Mouse (Mus musculus) CD8-positive naive resting alpha-beta T cell, adult 2 months (primary cell): Measurements from ENCODE around the gene Nprl3.
A peak's percentile ranks its signal among the peaks of the same experiment; 100 is the strongest.
"Not testable (repeated sequence)": the region's sequence is repeated elsewhere in the genome, so short reads cannot be mapped to it uniquely, and the experiment has no call there.

ENCODE experiments used
- DNase-seq, 2 experiments: peaks; one replicate each; pipeline ENCODE4 v3.0.0; 2022; ENCODE audit warnings: low read depth in 2 of 2, low spot score in 2 of 2

Gene Nprl3

DNA sequence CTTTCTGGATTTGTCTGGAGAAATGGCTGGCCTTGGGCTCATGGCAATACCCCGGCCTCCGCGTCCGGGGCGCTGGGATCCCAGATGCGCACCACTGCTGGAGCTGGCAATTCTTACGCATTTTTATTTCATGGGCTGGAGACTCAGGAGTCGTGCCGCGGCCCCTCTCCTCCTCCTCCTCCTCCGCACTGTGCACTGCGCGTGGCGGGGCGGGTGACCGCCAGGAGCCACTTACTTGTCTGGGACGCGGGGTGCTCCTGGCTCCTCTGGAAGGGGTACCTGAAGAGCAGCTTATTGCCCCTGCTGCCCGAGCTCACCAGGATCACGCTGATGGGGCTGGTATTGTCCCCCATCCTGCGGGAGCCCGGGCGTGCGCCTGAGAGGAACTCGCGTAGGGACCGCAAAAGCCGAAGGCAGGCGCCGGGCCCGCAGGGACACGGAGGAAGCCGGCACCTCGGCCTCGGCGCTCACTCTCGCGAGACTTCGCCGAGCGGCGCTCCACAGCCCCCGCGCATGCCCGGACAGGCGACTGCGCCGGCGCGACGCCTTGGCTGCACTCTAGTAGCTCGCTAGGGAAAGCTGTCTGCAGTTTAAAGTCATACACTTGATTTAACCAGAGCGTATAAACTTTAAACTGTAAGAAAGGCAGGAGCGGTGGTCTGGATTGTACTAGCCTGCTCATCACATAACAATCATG, at the start of gene Nprl3:
Nprl3 (minus strand) TSS at position 520 of the 697 bp plus-strand sequence.
- DNase-seq: peak; percentile 93 to 94

GRCm38 (mm10) chr11:32316009-32316408, 48.5 kb upstream of the Nprl3 start:
- no peak for DNase-seq

DNA sequence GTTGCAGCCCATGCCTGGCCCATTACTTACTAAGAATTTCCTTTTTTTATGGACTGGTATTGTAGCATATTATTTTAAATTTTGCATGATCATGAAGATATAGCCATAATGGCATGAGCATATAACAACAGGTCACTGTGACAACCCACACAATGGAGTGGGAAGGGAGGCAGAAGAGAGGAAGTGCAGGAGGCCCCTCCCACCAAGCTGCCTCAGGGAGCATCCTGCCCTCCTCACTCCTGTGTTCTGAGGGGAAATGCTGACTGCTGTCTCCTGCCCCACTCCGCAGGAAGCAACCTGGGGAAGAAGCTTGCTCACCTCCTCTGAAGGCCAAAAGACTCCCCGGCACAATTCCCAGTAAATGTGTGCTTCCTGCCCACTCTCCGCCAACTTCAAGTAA, 42.4 kb upstream of the Nprl3 start:
- no peak for DNase-seq

DNA sequence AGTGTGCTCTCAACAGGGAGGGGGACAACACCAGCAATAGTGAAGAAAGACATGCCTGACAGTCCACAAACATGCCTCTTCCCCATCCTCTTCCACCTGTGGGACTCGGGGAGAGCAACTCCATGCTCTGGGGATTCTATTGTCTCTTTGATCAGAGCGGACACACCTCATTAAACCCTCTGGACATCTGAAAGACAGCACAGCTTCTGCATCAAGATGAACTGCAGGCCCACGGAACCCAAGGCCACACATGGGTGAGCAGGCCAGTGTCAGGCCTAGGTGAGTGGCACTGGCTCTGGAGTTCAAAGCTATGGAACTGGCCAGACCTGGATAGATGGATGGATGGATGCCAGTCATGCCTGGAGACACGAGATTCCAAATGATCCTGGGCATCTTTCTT, 41.9 kb upstream of the Nprl3 start:
- DNase-seq: no peak

- no peak for DNase-seq
Measured at GRCm38 (mm10) chr11:32307006-32307405, 39.5 kb upstream of the Nprl3 start.

DNA sequence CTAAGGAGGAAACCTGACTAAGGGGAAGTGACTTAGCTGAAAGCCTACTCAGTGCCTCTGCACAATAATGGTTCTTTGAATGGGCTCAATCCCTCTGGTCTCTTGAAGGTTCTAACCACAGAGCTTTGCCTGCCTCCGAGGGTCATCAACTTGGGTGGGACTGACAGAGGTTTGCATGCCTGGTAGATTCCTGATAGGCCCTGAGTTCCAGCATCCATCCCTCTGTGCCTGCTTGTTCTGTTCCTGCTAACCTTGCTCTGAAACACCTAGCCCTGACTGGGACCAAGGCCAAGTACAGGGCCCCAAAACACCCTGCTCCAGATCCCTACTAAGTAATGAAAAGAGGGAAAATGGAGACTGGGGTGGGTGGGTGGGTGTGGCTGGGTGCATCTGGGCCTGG, 35.9 kb upstream of the Nprl3 start:
- DNase-seq: no peak

DNA sequence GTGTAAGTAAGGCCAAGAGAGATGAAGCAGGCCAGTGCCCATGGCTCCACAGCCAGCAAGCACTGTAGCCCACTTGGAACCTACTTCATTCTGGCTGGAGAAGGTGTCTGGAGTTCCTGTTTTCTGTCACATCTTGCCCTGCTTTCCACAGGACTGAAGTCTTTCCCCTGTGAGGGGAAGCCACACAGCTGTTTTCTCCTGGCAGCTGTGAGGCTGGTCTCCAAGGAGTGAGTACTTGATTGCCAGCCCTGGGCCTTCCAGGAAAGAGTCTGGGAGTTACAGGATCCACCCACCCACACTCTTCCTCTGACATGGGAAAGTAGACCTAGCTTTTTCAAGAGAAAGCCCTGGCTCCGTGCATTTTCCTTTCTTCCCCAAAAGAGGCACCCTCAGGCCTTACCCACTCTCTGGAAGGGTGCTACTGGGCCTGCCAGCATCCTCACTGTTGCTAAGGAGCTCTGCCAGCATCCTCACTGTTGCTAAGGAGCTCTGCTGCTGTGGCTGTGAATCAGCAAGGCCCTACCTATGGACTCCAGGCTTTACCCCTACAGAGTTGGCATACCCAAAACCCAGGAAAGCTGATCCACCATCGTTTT, 35.4 kb upstream of the Nprl3 start:
- DNase-seq: no peak

- DNase-seq: no peak
Measured at GRCm38 (mm10) chr11:32301506-32301905, 34.0 kb upstream of the Nprl3 start.

- DNase-seq: no peak
Measured at GRCm38 (mm10) chr11:32300279-32301267, 33.1 kb upstream of the Nprl3 start.

DNA sequence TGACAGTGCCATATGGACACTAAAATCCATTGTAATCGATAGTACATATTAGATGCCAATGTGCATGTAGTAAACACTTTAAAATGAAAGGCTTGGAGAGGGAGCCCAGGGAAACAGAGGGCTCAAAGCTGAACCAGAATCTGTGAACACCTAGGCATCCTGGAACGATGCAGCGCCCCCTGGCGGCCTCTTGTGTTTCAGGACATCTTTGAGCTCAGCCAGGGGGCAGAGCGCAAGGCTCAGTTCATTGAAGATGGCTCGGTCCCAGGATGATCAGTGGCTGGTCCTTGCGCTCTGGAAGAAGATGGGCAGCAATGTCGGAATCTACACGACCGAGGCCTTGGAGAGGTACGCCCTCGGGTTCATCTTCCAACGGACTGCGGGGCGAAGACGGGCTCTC, 32.4 kb upstream of the Nprl3 start, which contains the start of gene Hbq1a:
Hbq1a (plus strand) TSS at position 205 of the 400 bp plus-strand sequence.
- peak; percentile 22 to 35 for DNase-seq

GRCm38 (mm10) chr11:32298532-32298918, 31.0 kb upstream of the Nprl3 start:
- DNase-seq: no peak

- no peak for DNase-seq
Measured at GRCm38 (mm10) chr11:32297866-32298531, 30.5 kb upstream of the Nprl3 start.

DNA sequence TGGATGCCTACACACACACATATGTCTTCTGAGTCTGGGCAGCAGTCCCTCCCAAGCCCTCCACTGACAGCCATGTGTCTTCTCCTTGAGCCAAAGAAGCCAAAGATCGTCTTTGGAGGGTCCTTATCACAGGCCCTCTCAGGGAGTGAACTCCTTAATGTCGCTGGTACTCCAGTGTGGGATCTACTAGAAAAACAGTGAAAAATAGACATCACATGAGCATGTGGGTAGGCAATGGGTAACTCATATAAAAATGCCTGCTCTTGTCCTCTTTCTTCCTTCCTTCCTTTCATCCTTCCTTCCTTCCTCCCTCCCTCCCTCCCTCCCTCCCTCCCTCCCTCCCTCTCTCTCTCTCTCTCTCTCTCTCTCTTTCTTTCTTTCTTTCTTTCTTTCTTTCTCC, 29.9 kb upstream of the Nprl3 start:
- DNase-seq: not testable (repeated sequence)

GRCm38 (mm10) chr11:32296203-32296602, 28.7 kb upstream of the Nprl3 start, which contains the start of gene Hba-a2:
Gene Hba-a2, plus strand, starts transcription at chr11:32296489.
- not testable (repeated sequence) for DNase-seq

- not testable (repeated sequence) for DNase-seq
Measured at GRCm38 (mm10) chr11:32293479-32293878, 26.0 kb upstream of the Nprl3 start.

DNA sequence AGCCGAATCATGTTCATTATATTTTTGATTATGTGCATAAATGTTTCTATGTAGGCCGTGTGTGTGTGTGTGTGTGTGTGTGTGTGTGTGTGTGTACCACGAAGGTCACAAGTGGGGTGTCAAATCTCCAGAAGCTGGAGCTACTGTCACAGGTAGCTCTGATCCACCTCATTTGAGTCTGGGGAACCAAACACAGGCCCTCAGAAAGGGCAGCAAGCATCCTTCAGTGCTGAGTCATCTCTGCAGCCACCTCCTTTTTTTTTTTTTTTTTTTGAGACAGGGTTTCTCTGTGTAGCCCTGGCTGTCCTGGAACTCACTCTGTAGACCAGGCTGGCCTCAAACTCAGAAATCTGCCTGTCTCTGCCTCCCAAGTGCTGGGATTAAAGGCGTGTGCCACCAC, 25.3 kb upstream of the Nprl3 start:
- not testable (repeated sequence) for DNase-seq

DNA sequence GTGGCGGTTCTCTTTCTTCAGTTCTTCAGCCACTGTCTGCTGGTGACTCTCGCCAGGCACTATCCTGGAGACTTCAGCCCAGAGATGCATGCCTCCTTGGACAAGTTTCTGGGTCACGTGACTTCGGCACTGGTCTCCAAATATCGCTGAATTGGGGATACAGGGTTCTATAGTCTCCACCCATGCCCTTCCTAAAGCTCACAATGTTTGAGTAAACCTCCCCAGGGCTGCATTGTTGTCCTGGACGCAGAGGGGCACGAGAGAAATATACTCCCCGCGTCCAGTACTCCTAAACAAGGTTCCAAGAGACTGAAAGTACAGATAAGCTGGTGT, 20.0 kb upstream of the Nprl3 start:
- DNase-seq: no peak

DNA sequence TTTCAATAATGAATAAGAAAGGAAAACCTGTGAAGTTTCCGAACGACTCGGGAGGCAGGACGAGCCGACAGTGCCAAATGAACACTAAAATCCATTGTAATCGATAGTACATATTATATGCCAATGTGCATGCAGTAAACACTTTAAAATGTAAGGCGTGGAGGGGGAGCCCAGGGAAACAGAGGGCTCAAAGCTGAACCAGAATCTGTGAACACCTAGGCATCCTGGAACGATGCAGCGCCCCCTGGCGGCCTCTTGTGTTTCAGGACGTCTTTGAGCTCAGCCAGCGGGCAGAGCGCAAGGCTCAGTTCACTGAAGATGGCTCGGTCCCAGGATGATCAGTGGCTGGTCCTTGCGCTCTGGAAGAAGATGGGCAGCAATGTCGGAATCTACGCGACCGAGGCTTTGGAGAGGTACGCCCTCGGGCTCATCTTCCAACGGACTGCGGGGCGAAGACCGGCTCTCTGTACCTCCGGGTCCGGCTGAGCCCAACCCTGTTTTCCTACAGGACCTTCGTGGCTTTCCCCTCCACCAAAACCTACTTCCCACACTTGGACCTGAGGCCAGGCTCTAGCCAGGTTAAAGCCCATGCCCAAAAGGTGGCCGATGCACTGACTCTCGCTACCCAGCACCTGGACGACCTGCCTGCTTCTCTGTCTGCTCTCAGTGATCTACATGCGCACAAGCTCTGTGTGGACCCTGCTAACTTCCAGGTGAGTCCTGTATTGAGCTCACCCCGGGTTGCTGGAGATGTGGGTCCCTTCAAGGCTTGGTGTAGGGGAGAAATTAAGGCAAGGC, 19.4 kb upstream of the Nprl3 start, which contains the start of gene Hbq1b:
Hbq1b (plus strand) TSS at position 271 of the 798 bp plus-strand sequence.
- DNase-seq: peak; percentile 61 to 63

DNA sequence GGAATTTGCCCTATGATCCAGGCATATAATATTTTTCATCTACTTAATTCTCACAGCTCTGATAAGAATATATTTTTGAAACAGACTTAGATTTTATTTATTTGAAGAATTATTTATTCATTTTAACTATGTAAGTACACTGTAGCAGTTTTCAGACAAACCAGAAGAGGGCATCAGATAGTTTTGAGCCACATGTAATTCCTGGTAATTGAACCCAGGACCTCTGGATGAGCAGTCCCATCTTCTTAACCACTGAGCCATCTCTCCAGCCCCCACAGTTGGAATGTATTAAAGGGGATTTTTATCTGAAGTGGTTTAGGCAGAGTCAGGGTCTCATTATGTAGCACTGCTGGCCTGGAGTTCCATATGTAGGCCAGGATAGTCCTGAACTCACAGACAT, 18.4 kb upstream of the Nprl3 start:
- not testable (repeated sequence) for DNase-seq
